Mouse (Mus musculus) B cell, adult 2 months (primary cell): Measurements from ENCODE around the gene Rapgef2.
"Not testable (repeated sequence)": the region's sequence is repeated elsewhere in the genome, so short reads cannot be mapped to it uniquely, and the experiment has no call there.

ENCODE experiments used
- DNase-seq, 2 experiments: peaks; one replicate each; pipeline ENCODE4 v3.0.0; 2022

Gene Rapgef2

DNA sequence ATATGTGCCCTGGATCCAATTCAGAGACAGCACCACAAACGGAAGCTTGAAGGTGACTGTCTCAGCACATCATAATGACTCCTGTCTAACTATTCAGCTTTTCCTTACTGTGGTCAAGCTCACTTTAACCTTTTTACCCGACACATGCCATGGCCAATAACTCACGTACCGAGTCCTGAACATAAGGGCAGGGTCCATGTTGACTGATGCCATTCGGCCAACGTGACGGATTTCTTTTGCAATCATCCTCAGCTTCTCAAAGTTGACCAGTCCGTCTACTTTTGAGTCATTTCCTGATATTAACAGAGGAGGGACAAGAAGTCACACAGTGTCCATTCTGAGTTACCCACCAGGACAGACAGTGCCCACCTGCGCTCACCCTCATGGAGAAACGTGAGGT lies 203.3 kb downstream of the Rapgef2 start:
- DNase-seq, result no peak

DNA sequence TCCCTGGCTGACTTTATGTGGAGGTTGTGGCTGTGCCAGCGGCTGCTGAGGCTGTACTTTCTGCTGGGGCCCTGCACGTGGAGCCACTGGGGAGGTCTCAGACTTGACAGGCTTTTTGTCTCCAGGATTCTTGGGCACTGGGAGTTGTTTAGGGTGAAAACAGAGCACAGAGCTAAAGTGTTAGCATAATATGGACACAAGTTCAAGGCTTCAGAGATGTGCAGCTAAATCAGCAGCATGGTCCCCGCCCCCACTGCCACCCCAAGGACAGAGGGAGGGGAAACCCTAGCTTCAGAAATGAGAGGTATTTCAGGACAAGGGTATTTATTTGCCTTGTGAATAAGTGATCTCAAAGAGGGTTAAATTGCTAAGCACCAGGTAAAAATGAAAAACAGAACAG lies 207.2 kb downstream of the Rapgef2 start:
- no peak for DNase-seq

DNA sequence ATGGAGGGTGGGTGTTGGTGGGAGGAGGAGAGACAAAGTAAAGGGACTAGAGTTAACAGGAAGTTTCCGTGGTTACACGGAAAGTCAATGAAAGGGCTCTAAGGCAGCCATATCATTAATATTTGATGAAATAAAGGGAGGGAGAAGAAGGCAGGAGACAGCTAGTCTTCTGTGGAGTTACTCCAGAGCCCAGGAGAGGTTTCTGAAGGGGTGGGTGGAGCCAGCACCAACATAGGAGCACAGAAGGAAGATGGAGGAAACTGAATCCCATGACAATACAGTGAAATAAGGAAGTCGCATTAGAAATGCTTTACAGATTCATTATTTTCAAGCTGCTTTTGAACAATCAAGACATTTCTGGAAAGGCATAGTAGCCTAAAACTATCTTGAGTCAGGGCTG lies 211.3 kb downstream of the Rapgef2 start:
- DNase-seq, result no peak

DNA sequence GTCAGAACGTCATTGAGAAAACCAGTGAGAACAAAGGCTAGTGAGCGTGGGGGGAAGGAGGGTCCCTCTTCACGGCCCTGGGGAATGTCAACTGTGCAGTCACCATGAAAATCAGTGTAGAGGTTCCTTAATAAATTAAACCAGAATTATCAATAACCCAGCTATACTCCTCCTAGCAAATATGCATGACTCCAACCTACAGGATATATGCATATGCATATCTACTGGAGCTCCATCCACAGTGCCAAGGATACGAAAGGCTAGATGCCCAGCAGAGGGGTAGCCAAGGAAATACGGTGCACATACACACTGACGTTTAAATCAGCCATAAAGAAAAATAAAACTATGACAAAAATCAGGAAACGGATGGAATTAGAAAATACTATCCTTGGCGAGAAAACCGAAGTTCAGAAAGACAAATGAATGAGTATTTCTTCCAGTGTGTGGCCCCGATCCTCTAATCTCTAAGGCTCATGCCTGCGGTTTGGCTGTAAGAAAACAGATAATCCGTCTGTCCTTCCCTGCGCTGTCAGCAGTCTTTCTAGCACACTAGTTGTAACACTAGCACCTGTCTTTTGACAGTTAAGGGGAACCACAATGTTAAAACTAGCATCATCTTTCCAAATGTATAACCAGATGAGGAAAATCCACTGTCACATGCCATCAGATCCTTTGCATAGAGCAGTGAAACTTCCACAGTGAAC lies 212.6 kb downstream of the Rapgef2 start:
- DNase-seq, result no peak

- DNase-seq, result no peak
Measured at GRCm38 (mm10) chr3:79071561-79071960, 214.8 kb downstream of the Rapgef2 start.

DNA sequence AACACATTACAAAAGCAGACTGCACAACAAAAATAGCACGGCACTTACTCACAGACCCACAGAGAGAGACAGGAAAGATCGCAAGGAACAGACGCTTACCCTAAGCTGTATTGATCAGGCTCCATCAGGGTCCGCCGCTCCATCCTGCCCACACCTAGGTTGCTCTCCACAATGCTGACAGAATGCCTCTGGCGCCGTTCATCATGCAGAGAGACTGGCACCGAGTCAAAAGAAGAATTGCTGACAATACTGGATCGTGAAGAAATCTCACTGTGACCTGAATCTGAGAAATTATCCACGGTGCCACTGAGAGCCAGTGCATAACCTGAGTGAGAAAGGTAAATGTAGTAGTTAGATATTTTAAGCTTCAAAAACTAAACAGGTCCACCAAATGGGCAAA lies 216.4 kb downstream of the Rapgef2 start:
- DNase-seq, result no peak

DNA sequence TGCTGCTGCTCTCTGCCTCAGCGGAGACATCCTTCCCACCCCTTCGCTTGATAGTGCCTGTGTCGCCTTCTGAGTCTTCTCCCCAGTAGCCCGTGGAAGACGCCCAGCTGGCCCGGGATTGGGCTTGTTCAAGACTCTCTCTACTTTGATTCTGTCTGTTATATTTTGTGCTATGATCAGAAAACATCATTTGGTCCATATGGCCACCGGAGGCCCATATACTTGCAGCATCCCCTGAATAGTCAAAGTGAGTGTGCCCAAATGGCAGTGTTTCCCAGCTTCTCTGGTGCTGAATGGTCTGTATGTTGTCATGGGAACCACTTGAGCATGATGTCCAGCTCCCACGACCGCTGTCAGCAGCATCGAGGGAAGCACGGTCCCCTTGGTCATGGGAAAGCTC lies 217.3 kb downstream of the Rapgef2 start:
- DNase-seq, result no peak

DNA sequence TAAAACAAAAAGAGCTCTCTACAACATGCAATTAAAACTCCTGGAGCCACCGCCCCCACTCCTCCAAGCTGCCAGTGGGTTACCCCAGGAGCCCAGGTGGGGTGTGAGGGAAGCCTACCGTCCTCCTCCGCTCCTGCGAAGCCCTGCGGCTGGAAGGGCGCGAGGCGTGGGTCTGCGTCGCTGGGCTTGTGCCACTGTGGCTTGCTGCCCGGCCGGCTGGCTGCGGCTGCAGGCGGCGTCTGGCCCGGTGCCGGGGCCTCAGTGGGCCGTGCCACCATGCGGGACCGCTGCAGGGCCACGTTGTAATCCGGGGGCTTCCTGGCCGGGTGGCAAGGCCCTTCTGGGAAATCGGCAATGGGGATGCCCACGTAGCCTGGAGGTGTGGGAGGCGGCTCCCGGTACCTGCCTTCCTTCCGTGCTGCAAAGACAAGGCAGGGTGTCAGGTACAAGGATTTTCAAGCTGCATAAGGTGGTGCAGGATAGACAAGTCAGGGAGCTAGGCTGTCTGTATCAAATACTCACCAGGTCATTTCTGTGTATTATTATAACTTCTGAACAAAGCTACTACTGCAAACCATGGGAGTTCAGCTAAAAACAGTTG lies 219.8 kb downstream of the Rapgef2 start:
- no peak for DNase-seq

- no peak for DNase-seq
Measured at GRCm38 (mm10) chr3:79064096-79064495, 222.2 kb downstream of the Rapgef2 start.

DNA sequence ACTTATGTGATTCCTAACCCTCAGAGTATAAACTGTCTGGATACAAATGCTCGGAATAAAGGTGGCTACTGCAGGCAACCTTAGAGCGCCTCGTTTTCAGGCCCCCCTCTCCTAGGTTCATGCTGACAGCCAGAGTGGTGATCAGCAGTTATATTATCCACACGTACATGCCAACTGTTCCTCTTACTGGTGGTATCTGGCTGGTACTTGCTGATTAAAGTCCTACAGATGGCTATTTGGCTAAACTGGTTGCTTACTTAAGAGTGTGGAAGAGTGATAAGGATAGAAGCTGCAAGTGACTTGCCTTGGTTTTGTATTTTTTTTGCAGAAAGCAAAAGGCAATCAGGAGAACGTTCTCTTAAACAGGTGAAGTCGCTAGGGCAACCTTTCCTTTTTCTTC lies 224.9 kb downstream of the Rapgef2 start:
- no peak for DNase-seq

GRCm38 (mm10) chr3:79058491-79058890 lies 227.8 kb downstream of the Rapgef2 start:
- DNase-seq, result not testable (repeated sequence)

DNA sequence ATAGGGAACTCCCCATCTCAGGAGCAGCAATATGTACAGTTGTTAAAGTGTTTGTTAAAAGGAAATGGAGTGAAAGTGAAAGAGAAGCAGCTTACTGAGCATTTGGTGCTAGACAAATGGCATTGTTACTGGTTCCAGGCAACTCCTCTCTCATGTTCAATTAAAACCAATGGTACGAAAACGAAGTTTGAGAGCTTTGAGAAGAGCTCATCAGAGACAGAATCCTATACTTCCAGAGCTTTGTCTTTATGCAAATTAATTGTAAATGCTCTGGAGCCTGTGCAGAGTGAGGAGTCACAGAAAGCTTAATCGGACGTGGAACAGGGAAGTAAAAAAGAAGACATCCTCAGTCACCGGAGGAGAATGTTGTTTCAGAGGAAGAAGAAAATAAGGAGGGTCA lies 241.1 kb downstream of the Rapgef2 start:
- no peak for DNase-seq

DNA sequence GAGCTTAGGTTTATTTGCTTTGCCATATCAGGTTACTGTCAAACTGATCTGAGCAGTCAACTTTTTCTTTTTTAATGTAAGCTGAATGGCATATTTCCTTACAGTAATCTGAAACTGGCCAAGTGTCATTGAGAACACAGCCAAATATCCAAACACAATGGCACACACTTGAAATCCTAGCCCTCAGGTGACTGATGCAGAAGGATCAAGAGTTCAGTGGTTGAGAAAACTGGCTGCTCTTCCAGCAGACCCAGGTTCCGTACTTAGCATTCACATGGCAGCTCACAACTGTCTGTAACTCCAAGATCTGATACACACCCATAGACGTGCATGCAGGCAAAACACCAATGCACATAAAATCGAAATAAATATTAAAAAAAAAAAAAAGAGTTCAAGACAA lies 243.3 kb downstream of the Rapgef2 start:
- no peak for DNase-seq

GRCm38 (mm10) chr3:79039666-79040450 lies 246.5 kb downstream of the Rapgef2 start:
- DNase-seq, result no peak

- no peak for DNase-seq
Measured at GRCm38 (mm10) chr3:79039008-79039407, 247.3 kb downstream of the Rapgef2 start.

DNA sequence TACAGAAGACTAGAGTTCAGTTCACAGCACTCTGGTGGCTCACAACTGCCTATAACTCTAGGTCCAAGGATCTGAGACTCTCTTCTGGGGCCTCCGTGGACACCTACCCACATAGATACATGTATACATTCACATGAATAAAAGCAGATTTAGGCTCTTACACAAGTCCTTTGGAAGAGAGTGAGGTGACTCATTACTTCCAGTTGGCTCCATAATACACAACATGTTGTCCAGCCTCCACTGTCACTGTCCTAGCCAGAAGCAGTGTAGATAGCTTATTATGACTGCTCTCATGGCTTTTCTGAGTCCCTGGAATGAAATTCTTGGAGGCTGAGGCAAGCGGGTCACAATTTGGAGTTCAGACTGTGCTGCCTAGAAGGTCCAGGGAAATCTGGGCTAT lies 251.9 kb downstream of the Rapgef2 start:
- no peak for DNase-seq

DNA sequence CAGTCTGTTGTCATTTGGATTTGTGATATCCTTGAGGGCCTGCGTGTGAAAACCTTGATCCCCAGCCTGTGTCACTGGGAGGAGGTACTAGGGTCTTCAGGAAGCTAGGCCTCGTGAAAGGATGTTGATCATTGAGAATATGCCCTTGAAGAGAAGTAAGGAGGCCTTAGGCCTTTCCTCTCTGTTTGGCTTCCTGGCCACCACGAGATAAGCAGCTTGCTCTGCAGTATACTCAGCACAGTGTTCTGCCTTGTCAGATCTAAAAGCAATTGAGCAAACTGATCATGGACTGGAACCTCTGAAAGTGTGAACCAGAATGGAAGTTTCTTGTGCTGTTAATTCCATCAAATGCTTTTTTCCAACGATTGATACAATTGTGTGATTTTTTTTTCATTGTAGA lies 255.5 kb downstream of the Rapgef2 start:
- DNase-seq, result no peak

GRCm38 (mm10) chr3:79028153-79028878 lies 258.0 kb downstream of the Rapgef2 start:
- DNase-seq, result no peak

DNA sequence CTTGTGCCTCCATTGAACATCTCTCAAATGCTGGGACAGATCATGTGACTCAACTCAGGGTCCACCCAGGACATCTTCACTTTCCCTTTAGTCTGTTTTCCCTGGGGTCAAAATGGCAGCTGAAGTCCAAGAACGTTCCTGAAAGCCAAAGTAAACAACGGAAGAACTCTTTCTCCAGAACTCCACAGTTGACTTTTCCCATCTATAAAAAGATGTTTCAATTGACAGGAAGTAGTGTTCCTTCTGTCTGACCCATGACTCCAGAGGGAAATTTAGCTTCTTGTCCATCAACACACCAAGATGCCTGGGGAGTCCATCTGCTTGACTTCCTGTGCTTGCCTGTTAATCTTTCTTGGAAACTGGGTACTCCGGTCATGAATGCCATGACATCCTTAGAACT lies 260.3 kb downstream of the Rapgef2 start:
- no peak for DNase-seq

DNA sequence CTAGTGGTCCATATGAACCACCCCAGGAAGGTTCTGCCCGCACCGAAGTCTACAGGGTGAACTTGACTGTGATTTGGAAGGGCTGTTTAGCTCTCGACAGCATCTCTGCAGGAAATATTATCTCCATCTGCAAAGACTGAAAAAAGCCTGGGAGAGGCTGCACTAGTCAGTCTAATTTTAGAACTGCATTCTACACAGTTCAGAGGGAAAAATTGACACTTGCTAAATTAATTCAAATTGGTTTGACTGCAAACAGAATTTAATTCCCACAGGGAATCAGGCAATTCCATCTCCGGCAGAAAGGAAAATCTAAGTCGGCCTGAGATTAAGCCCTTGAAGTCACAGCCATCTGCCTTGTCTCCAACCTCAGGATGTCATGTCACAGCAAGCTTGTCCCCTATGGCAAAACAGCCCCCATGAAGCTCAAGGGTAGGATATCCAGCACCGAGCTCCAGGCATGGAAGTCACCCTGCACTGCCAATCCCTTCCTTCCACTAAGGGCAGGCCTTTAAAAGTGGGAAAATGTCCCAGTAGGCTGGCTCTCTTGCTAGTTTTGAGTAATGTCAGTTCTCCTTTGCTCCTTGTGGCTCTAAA lies 262.5 kb downstream of the Rapgef2 start:
- DNase-seq, result no peak

- DNase-seq, result no peak
Measured at GRCm38 (mm10) chr3:79022690-79023089, 263.6 kb downstream of the Rapgef2 start.

DNA sequence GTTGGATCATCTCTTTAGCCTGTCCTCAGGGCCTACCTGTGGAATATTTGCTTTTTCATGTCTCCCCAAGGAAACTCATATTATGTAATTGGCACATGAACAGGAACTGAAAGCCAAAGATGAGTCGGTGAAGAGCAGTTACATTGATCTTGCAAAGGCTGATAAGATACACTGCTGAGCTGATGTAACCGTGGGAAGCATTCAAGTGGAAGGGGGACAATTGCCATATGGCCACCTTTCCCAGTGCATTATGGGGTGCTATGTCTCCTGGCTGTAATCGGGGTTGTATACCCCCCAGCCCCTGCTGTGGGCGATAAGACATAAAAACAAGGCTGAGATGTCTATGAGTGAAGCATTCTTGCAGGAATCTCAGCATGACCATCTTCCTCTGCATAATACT lies 268.9 kb downstream of the Rapgef2 start:
- no peak for DNase-seq

DNA sequence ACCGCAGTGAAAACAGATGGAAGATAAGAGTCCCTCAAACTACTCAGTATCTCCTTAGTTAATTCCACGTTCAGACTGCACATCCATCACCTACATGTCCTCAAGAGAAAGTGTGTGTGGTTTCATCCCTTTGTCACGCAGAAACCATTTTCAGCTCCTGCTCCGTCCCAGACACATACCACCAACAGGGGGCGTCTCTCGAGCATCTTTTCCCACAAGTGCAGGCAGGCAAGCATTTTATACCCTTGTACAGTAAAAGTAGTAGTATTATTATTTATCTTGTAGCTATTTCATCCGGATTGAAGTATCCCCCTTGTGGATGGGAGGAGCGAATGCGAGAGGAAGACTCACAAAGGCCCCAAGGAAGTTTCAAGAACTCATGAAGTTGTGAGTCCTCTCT lies 269.5 kb downstream of the Rapgef2 start:
- DNase-seq, result no peak
